Mouse (Mus musculus) mesoderm, embryonic 11.5 days (tissue): ENCODE data around the gene Gm20388.

ENCODE experiments used
- DNase-seq: peaks from one replicate; pipeline ENCODE4 v3.0.0-alpha.2; 2012; ENCODE audit warnings: low read depth, low spot score

The Gm20388 gene

GRCm38 (mm10) chr8:121842064-121842955, 1931.7 kb downstream of the Gm20388 start:
- no peak for DNase-seq

DNA sequence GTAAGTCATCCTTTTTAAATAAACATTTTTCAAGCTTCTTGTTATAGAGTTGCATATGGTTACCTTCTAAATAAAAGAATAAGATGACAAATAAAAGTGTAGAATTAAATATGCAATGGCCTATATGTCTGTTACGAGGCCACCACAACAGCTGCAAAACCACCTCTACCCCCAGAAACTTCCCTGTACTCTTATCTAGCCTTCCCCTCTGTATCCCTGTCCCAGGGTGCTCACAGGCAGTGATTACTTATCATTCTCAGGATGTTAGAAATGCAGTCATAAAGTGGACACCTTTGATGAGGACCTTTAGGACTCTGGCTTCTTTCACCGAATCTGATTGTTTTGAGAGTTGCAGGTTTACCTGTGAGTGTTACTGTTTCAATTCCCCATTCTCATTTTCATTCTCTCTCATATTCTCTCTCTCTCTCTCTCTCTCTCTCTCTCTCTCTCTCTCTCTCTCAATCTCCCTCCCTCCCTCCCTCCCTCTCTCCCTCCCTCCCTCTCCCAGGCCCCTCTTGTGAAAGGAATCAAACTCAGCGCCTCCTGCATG, 1932.6 kb downstream of the Gm20388 start:
- DNase-seq, result no peak

DNA sequence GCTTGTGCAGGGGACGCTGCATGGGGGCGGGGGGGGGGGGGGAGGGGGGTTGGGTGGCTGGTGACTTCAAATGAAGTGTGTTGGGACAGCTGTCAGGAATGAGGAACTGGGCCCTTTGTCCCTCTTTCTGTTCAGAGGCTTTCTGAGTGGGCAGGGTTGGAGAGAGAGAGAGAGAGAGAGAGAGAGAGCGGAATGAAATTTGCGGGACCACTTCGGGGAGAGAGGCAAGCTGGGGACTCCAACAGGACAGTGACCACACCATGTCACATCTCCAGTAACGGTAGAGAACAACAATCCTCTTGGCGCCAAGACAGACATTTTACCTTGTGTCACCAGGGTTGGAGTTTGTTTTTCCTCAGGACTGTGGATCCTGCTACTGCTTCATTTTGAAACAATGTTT, 1934.1 kb downstream of the Gm20388 start:
- DNase-seq, result no peak

- no peak for DNase-seq
These were observed 1936.2 kb downstream of the Gm20388 start for GRCm38 (mm10) chr8:121846815-121847214.

- no peak for DNase-seq
These were observed 1936.7 kb downstream of the Gm20388 start for GRCm38 (mm10) chr8:121847261-121847822.

- no peak for DNase-seq
These were observed 1937.3 kb downstream of the Gm20388 start for GRCm38 (mm10) chr8:121847987-121848386.

GRCm38 (mm10) chr8:121848495-121848894, 1937.9 kb downstream of the Gm20388 start:
- DNase-seq, result no peak

- DNase-seq, result no peak
These were observed 1938.7 kb downstream of the Gm20388 start for GRCm38 (mm10) chr8:121849303-121849702.

- peak; percentile 83 for DNase-seq
These were observed 1939.4 kb downstream of the Gm20388 start for GRCm38 (mm10) chr8:121850018-121850417.

- DNase-seq, result no peak
These were observed 1939.8 kb downstream of the Gm20388 start for GRCm38 (mm10) chr8:121850436-121850820.

- DNase-seq, result peak; percentile 97
These were observed 1940.3 kb downstream of the Gm20388 start for GRCm38 (mm10) chr8:121850821-121851470.

DNA sequence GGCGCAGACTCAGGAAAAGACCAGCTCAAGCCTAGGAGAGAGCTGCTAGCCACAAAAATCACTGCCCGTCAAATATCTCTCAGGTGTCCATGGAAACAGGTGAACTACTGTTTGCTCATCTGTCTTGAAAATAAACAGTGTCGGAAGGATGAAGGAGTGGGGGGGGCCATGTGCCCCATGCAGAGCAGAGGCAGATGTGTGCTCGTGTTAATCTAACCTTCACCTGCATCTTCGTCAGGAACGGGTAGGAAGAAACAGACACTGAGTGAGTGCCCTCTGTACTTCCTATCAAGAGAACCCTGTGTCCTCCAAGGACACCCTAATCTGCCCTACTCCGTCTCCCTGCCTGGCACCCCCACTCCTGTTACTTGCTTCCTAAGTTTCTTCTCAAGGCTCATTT, 1941.1 kb downstream of the Gm20388 start:
- no peak for DNase-seq

- no peak for DNase-seq
These were observed 1941.8 kb downstream of the Gm20388 start for GRCm38 (mm10) chr8:121852464-121852863.

- DNase-seq, result no peak
These were observed 1942.9 kb downstream of the Gm20388 start for GRCm38 (mm10) chr8:121853586-121853985.

DNA sequence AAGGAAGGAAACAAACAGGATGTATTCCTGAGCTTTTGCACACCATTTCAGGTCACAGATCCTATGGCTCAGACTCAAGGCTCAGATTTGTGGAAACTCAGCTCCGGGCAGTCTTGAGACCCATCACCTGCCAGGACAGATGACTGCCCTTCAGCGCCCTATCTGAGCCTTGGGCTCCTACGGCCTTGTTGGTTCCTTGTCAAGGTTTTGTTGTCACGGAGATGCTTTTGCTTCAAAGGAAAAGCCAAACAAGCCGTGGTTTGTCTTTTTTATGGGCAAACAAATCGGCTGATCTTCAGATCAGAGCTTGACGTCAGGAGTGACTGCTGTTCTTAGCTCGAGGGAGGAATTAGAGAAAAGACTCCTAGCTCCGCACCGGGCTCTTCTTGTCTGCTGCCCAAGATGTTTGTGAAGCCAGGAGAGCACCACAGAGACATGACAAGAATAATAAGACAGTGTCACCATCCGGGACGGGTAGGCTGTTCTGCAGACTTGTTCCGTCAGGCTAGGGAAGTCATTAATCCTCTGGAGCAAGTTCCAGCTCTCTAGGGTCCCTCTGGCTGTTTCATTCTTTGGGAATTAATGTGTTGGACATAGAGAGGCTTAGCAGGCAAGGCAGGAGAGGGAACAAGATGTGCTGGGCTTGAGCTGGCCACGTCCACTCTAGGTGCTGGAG, 1945.6 kb downstream of the Gm20388 start:
- DNase-seq, result no peak

DNA sequence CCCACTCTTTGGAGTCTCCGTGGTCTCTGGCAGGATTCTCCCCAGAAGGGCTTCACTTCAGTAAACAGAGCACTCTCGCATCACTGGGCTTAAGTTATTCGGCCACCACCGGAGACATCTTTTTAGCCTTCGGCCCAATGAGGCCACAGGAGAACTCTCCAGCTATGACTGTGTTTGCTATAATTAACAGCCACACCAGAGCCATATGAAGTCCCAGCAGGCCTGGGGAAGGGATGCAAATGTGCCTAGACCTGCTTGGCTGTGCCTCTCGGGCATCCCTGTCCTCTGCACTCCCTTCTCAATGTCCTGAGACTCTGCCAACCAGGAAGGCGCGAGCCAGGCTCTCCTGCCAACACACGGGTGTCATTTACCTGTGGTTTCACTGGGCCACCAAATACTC, 1946.7 kb downstream of the Gm20388 start:
- DNase-seq, result no peak

- no peak for DNase-seq
These were observed 1947.1 kb downstream of the Gm20388 start for GRCm38 (mm10) chr8:121857747-121858146.

DNA sequence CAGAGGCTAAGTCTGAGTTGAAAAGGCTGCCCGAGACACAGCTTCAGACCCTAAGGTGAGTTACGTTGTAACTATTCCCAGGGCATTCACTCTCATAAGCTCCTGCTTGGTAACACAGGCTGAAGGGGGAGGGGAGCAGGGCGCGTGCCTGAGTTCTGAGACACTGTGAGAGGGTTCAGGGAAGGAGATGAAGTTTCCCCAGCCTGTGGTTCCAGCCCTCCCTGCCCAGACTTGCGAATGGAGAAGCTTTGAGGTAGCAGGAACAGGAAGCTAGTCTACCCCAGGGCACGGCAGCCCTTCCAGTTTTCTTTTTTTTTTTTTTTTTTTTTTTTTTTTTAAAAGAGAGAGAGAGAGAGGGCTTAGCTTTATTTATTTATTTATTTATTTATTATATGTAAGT, 1950.6 kb downstream of the Gm20388 start:
- no peak for DNase-seq

DNA sequence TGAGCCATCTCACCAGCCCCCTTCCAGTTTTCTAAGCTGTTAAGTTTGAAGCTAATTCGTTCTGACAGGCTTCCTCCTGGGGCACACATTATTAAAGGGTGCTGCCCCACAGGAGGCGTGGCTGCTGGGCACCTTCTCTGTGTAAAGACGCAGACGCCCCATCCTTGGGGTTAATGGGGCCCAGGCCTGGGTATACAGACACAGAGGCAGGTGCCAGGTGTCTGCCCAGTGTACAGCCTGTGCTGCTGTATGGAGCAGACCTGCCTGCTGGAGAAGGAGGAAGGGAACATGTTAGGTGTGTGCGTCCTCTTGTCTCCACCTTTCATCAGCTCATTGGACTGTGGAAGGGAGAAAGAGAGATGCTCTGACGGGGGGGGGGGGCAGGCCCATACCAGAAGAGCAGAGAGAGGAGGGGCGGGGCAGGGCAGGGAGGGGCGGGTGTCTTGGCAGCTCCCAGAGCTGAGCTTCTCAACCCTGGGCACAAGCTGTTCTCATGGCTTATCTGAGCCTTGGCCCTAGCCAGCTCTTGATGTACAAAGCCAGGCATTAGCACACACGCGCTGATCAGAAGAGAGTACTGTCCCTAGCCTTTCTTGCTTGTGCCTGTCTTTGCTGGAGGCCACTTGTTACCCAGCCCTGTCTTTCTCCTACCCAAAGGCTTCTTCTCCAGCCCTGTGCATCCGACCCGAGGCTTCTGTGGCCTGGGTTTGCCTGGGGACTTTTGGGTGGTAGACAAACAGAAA, 1951.3 kb downstream of the Gm20388 start:
- no peak for DNase-seq

- DNase-seq, result peak; percentile 68
These were observed 1954.7 kb downstream of the Gm20388 start for GRCm38 (mm10) chr8:121865356-121865755.

- DNase-seq, result no peak
These were observed 1957.6 kb downstream of the Gm20388 start for GRCm38 (mm10) chr8:121868196-121868595.
